Mouse (Mus musculus) liver, postnatal 0 days (tissue): ENCODE measurements around the gene Fhit.

Source experiments
- CTCF ChIP-seq: sonication (generic); IDR thresholded peaks from 2 replicates; pipeline ENCODE4 v1.5.1; 2016; ENCODE audit warnings: antibody characterized with exemption, low read depth
- EP300 ChIP-seq: IDR thresholded peaks from 2 replicates; pipeline ENCODE4 v1.6.1; 2016; ENCODE audit warnings: antibody characterized with exemption, low read depth, mild to moderate bottlenecking

GRCm38 (mm10) chr14:9613126-9613525, 1548.7 kb downstream of the Fhit start:
- TF ChIP-seq CTCF, result no peak
- TF ChIP-seq EP300, result no peak
